Mouse (Mus musculus): ENCODE data around the gene Lamtor5. TPM values are rescaled to one million over a fixed set of nuclear protein-coding genes. Genes with fewer than 3 reads are reported as not detected.
"Not testable (repeated sequence)": the region's sequence is repeated elsewhere in the genome, so short reads cannot be mapped to it uniquely, and the experiment has no call there.

The Lamtor5 gene
- total RNA-seq, 2 experiments from 2014 or later, result 20.0 to 57.0 TPM

DNA sequence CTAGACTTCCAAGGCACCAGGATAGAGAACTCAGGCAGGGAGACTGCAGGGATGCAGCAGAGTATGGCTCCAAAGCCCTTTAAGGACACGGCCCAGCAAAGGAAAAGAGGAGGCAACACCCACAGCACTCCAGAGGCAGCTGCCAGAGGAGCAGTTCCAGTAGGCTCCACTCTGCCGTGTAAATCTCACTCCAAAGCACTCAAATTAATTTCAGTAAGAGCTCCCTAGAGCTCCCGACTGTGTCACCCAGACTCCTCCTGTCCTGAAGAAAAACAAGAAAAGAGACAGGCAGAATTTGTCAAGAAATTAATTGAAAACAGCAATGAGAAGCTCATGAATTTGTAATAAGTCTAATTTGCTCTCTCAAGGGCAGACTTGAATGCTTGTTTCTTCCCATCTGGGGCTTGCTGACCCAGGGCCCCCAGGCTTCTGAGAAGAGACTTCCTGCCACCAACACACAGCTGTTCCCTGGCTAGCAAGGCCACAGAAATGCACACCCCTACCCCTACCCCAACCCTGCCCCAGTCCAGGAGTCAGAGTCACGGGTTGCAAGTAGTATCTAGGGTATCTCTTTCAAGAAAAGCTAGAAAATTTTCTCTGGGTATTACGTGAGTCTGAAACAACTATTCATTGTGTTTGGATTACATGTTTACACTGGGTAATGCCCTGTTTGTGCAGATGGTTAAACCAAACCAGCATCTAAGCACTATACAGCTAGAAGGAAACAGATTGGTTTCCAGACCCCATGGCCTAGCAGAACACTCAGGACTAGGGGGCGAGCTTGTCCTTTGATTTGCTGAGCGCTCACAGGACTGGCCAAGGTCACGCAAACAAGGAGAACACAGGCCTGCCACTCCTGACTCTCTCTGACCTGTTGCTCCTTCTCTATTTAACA lies 17.5 kb upstream of the Lamtor5 start:
- ATAC-seq (replicated peaks; ENCODE audit: low FRiP score, poor library complexity, severe bottlenecking), result no peak

DNA sequence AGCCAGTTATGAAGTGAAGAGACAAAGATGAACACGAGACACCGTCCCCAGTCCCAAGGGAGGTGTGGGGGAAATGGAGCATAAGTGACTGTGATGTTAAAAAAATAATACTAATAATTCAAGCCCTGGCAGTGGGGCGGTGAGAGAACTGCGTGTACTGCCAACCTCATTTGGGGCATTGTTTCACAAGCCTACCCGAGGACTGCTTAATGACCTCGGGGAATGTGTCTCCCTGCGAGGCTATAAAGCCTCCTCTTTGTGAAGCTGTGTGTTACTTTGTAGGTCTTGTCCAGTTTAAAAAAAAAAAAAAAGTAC lies 16.9 kb upstream of the Lamtor5 start:
- ATAC-seq (replicated peaks; ENCODE audit: low FRiP score, poor library complexity, severe bottlenecking), result no peak

DNA sequence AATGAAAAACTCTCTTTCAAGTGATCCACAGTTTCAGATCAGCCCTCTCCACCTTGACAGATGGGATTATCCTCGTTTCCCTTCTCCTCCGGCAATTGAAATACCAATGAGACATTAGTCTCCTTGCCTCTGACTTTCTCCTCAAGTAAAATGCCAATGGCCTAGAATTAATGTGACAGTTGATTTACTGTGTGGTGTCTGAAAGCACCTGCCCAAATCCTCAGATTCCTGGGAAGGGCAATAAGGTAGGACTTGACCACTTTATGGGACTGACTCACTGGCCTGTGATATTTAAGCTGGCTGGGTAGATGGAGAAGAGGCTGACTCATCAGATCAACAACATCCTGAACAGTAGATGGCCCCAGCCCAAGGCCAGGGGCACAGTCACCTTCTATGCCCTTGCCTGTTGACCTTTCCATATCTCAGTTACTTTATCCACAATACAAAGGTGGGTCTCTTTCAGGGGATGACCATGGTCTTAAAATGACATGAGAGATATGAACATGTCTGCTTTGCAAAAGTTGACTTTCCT lies 11.8 kb upstream of the Lamtor5 start:
- no peak for ATAC-seq (replicated peaks; ENCODE audit: low FRiP score, poor library complexity, severe bottlenecking)

DNA sequence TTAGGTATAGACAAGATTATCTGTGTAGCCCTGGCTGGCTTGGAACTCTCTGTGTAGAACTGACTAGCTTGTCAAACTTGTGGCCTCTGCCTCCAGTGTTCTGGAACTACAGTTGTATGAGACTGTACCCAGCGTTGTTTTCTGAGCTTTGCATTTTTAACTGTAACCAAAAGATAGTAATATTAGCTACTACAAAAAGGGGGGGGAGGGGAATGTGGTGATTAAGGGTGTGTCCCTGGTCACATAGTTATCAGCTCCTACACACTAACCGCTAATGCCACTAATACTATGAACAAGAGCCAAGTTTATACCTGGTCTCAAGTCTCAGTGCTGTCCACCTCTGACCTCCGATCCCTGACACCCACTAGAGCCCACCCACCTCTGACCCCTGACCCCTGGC lies 6.2 kb upstream of the Lamtor5 start:
- ATAC-seq (replicated peaks; ENCODE audit: low FRiP score, poor library complexity, severe bottlenecking), result no peak

DNA sequence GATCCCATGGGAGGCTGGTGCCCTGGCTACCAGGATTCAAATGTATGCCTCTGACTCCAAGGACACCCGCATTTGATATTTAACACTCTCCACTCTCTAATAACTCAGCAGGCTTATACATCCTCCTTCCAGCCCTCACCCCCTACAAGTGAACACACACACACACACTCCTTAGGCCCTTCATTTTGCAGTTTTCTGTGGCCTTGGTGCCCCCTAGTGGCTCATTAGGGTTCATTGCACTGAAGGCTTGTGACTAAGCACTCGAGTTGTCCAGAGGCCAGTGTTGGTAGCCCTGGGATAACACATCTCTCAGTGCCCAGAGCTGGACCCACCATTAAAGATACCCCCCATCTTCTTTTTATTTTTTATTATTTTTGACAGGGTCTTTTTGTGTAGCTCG lies 4.8 kb upstream of the Lamtor5 start:
- ATAC-seq (replicated peaks; ENCODE audit: low FRiP score, poor library complexity, severe bottlenecking), result peak; percentile 70

DNA sequence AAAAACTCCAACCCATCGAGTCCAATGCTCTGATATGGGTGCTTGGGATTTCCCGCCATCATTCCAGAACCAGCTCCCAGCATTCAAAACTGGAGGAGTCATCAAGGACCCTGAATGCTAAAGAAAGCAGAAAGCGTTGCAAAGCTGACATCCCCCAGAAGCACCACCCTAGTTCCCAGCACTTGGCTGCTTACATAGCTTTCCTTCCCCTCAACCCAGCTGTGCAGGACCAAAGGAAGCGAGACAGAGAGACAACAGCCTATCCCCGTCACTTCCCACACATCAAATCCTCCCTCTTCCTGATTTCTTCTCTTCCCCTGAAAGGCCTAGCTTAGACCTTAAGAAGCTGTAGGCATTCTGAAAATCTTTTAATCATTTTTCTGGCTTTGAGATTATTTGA lies 3.3 kb upstream of the Lamtor5 start:
- no peak for ATAC-seq (replicated peaks; ENCODE audit: low FRiP score, poor library complexity, severe bottlenecking)

DNA sequence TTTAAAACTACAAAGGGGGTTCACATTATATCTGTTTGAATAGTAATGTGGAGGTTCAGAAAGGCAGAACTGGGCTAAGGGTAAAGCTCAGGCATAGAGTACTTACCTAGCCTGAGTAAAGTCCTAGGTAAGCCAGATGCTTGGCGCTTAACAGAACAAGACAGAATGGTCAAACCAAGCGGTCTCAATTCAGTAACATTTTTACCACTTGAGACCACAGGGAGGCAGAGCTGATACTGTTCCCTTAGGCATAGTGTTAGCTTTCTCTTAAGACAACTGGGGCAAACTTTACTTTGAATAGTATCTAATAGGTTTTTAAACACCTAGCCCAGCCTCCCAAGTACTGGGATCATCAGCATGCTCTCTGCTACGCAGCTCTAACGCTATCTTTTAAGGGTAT lies 2.7 kb upstream of the Lamtor5 start:
- no peak for ATAC-seq (replicated peaks; ENCODE audit: low FRiP score, poor library complexity, severe bottlenecking)

DNA sequence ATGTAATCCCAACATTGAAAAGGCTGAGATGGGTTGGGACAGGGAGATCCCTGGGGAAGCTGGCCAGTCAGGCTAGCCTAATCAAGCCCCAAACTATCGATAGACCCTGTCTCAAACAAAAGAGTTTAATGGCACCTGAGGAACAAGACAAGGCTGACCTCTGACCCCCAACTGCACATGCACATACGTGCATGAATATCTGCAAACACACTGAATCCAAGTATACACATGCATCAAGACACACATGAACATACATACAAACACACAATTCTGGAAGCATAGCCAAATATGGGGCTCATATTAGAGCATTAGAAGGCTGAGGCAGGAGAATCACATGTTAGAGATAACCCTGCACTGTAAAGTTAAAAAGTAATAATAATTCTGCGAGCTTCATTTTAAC lies 2.0 kb upstream of the Lamtor5 start:
- no peak for ATAC-seq (replicated peaks; ENCODE audit: low FRiP score, poor library complexity, severe bottlenecking)

DNA sequence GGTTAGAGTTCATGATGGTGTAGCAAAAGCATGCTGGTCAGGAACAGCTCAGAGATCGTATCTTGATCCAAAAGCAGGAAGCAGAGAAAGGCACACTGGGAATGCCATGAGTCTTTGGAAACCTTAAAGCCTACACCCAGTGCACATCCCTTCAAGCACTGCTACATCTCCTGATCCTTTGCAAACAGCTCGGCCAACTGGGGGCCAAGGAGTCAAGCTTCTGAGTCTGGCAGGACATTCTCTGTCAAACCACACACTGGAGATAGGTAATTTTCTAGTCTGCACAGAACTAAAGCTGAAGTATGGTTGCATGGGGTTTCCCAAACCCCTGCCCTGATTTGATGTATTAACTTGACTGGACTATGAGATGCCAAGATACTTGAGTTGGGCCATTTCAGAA lies 7.5 kb downstream of the Lamtor5 start:
- ATAC-seq (replicated peaks; ENCODE audit: low FRiP score, poor library complexity, severe bottlenecking), result no peak

DNA sequence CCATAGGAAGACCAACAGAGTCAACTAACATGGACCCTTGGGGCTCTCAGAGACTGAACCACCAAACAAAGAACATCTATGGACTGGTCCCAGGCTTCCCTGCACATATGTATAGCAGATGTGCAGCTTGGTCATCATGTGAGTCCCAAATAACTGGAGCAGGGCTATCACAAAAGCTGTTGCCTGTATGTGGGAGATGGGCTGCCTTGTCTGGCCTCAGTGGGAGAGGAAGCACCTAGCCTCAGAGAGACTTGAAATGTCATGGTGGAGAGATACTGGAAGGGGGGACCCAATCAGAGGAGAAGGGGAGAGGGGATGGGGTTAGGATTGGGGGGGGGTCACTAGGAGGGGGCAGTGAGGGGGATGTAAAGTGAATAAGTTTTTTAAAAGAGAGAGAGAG lies 8.7 kb downstream of the Lamtor5 start:
- no peak for ATAC-seq (replicated peaks; ENCODE audit: low FRiP score, poor library complexity, severe bottlenecking)

DNA sequence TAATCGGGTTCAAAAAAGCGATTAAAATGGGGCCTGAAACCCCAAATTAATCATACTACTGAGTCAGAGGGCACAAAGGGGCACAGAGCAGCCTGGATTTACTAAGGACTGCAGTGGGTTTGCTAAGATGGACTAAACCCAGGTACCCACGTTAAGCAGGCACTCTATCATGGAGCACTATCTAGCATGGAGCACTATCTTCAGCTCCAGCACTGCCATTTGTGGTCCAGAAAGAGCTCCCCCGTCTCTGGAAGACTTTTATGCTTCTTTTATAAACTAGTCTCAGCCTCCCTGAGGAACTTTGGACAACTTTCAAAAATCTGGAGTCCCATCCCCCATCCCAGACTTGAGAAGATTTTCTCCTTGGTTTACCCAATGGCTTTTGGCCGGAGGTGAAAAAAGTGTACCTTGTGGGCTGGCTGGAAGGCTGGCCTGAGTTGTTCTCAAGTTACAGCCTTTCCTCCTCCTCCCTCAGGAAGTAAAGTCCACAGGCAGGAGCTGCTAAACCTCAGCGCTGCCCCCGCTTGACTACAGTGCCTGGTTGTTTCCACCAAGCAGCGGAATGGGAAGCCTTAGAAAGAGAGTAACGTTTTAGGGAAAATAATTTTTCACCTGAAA lies 12.2 kb downstream of the Lamtor5 start, which contains the start of gene Slc16a4:
TSS of gene Slc16a4 (plus strand) at position 467 of the 618 bp plus-strand sequence.
- no peak for ATAC-seq (replicated peaks; ENCODE audit: low FRiP score, poor library complexity, severe bottlenecking)

DNA sequence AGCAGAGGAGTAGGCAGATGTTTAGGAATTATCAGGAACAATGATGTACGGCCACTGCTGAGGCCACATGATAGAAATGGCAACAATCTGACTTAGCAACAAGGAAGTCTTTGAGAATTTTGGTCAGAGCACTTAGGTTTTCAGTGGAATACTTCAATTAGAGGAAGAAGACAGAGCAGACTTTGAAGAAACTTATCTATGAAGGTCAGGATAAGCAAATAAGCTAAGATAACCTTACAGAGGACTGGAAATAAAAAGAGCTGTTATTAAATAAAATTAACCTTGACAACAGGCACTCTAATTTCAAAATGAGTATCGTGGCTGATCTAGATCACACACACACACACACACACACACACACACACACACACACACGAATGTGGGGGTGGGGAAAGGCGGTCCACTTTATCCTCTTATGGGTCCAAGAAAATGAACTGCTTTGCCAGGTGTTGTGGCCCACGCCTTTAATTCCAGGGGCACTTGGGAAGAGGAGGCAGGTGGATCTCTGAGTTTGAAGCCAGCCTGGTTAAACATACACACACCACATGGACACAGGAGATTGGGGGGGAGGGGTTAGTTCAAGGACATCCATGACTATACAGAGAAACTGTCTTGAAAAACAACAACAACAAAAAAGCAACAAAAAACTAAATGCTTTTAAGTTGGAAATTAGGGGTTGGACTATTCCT lies 17.2 kb downstream of the Lamtor5 start:
- no peak for ATAC-seq (replicated peaks; ENCODE audit: low FRiP score, poor library complexity, severe bottlenecking)

DNA sequence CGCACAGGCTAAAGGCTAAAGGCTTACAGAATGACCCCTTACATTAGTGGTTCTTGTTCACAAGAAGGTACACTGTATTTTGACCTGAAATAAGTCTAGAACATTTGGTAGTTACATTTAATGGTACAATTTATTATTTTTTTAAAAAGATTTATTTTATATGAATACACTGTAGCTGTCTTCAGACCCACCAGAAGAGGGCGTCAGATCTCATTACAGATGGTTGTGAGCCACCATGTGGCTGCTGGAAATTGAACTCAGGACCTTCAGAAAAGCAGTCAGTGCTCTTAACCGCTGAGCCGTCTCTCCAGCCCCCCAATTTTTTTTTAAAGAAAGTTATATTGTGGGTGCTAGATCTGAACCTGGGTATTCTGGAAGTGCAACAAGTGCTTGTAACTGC lies 18.3 kb downstream of the Lamtor5 start:
- ATAC-seq (replicated peaks; ENCODE audit: low FRiP score, poor library complexity, severe bottlenecking), result not testable (repeated sequence)

DNA sequence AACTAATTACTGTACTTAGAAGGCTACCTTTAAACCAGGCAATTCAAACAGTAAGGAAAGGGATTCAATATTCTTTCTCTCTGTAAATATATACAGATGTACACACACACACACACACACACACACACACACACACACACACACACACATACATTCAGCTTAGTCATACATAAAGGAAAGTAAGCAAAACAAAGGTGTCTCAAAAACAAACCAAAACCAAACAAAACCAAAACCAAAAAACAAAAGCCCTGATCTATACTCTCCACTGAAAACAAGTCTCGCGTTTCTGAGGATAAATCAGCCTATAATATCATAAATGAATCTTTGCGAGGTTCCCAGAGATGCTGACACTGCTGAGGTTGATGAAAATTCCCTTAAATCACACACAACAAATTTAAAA lies 38.7 kb downstream of the Lamtor5 start:
- no peak for ATAC-seq (replicated peaks; ENCODE audit: low FRiP score, poor library complexity, severe bottlenecking)

DNA sequence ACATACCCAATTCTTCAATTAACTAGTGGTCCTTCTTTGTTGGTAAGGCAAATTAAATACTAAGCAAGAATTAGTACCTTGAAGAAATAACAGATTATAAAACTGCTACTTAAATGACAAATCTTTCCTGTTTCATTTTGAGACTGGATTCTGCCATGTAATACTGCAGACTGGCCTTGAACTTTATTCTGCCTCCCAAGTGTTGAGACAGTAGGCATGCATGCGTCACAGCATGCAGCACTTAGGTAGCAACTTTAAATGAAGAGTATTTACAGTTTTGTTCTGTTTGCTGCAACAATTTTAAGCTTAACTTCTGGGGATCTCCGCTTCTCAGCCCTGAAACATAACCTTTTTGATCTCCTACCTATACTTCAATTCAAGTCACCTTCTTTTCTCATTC lies 42.5 kb downstream of the Lamtor5 start:
- ATAC-seq (replicated peaks; ENCODE audit: low FRiP score, poor library complexity, severe bottlenecking), result no peak

DNA sequence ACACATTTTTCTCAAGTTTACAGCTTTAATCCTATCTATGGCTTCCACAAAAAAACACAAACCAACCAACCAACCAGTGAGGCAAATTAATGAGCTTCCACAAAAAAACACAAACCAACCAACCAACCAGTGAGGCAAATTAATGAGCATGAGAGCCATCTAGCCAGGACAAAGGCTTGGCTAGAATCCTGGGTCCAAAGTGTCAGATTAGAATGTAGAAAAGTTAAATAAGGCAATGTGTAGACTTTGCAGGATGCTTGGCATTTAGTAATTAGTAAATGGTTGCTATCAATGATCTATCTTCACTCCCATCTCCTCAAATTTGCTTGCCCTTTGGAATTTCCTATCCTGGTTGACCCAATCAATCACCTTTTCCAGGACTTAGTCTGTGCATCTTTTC lies 43.1 kb downstream of the Lamtor5 start:
- no peak for ATAC-seq (replicated peaks; ENCODE audit: low FRiP score, poor library complexity, severe bottlenecking)

DNA sequence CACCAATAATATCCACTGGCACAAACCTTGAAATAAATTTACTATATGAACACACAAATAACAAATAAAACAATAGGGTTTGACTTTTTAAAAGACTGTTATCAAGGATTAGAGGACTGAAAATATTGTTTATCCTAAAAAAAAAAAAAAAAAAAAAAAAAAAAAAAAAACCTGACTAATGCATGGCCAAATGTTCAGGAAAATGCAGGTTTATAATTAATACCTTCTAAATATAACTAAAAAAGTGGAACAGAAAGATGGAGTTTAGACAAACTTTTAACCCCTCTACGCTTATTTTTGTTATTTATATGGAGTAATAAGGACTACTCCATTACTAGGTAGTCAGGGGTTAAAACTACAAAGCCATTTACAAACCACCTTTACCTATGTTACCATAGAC lies 47.8 kb downstream of the Lamtor5 start:
- no peak for ATAC-seq (replicated peaks; ENCODE audit: low FRiP score, poor library complexity, severe bottlenecking)

DNA sequence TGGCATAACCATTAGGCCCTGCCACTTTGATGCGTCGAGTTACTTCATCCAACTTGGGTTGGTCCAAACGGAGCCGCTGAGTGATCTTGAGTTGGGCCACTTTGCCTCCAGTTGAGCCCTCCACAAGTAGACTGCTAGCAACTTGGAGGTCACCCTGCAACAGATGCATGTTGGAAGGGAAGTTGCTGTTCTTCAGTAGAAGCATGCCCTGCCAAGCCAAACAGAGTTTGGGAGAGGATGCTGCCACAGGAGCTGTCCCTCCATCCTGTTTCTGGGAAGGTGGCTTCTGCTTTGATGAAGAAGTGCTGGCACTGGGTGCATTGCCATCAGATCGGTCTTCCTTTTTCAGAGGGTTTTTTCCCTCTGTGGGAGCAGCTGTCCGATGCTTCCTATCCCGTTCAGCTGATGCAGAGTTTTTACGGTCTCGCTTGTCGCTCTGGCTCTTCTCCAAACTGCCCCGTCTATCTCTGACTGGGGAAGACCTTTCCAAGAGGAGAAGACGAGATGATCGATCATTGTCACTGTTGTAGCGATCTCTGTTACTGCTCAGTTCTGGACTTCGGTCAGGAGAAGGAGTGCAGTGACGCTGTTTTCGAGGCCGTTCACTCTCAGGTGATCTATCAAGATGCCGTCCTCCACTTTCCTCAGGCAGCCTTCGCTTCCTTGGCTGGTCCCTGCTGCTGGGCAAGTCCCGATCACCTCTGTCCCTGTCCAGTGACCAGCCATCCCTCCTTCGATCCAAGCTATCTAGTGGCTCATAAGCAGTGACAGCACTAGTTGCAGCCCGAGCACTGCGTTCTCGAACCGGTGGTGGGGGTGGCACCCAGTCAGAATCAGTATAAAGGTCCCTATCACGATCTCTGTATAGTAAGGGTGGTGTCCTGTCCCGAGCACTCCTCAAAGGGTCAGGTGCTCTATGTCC lies 52.1 kb downstream of the Lamtor5 start:
- ATAC-seq (replicated peaks; ENCODE audit: low FRiP score, poor library complexity, severe bottlenecking), result no peak

DNA sequence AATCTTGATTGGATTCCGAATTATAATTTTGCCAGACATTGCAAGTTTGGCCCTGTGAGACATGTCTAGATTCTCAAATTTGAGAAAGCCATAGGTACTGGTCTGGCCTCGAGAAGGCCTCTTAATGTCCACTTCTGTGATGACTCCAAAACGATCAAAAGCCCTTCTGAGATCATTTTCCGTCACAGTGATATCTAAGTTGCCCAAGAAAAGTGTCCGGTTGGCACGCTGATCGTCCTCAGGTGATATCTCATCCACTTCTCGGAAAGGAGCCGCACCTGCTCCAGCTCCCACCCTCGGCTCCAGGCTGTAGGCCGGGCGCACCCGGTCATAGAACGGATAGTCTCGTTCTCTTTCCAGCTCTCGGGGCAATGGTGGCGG lies 53.1 kb downstream of the Lamtor5 start:
- no peak for ATAC-seq (replicated peaks; ENCODE audit: low FRiP score, poor library complexity, severe bottlenecking)

Measured in erythroid progenitor cell, adult 5-6 weeks (primary cell).